Mouse (Mus musculus) heart, adult 2 months (tissue): ENCODE results near the gene 9130230L23Rik.

Source experiments
- CTCF ChIP-seq: fragments of 200-600 bp; IDR thresholded peaks from 2 replicates; pipeline ENCODE4 v1.8.1; 2022; ENCODE audit warnings: antibody characterized with exemption, mild to moderate bottlenecking, moderate library complexity
- EP300 ChIP-seq: fragments of 200-500 bp; IDR thresholded peaks from 2 replicates; pipeline ENCODE4 v1.6.1; 2011; ENCODE audit warnings: low read depth, low read length, control low read depth; ENCODE audit not compliant: insufficient read depth

GRCm38 (mm10) chr5:65933258-65933657, 70.8 kb downstream of the 9130230L23Rik start:
- TF ChIP-seq CTCF (no peak), EP300 (no peak)
